Mouse (Mus musculus): ENCODE measurements around the gene Olfr459. TPM values are rescaled to one million over a fixed set of nuclear protein-coding genes. Genes with fewer than 3 reads are reported as not detected.
A peak's percentile ranks its signal among the peaks of the same experiment; 100 is the strongest.

Olfr459 gene
- total and polyA plus RNA-seq, 2 experiments from 2014 or later: not detected

DNA sequence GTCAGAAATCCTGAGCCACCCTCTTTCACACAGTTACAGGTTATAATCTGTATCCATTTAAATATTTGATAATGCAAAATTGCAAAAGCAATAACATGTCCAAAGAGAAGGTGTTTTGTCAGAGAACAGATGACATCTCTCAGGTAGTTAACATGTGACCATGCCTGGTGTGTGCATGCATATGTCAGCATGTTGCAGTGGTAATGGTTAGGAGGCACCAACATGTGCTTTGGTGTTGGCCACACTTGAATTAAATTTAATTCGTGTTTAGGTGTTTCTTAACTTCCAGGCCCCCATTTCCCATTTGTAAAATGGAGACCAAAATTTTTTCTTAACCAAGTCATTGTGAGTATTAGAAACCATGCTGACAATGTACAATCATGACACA, 12.6 kb downstream of the Olfr459 start:
- Histone ChIP-seq H3K27ac (ENCODE audit: low read depth) (no peak overlapping the region), H3K27me3 (ENCODE audit: control insufficient read depth, insufficient read depth, low read length) (no peaks in the 10 kb centered on the region), H3K4me1 (ENCODE audit: control insufficient read depth, insufficient read depth) (no peaks in the 10 kb centered on the region), H3K9ac (replicated peaks; ENCODE audit: low read depth, low read length) (no peak overlapping the region), H3K4me3 (ENCODE audit: low read depth, low read length) (no peak overlapping the region), H3K9me3 (replicated peaks; ENCODE audit: control insufficient read depth, low read length) (no peaks in the 10 kb centered on the region), H3K4me2 (ENCODE audit: low read depth, low read length) (no peak overlapping the region), H3K36me3 (replicated peaks; ENCODE audit: control insufficient read depth, insufficient read depth, low read length) (no peaks in the 10 kb centered on the region)
- ATAC-seq (ENCODE audit: insufficient read depth, low read depth) (no peak), DNase-seq (ENCODE audit: low spot score) (no peak)
- WGBS: 47% methylated on average over 1 of the region's 1 CpGs
- TF ChIP-seq CTCF (IDR thresholded peaks at IDR 0.05; ENCODE audit: low read depth): no peak
- no peak for TF ChIP-seq EP300 (IDR thresholded peaks at IDR 0.05; ENCODE audit: low read depth)

DNA sequence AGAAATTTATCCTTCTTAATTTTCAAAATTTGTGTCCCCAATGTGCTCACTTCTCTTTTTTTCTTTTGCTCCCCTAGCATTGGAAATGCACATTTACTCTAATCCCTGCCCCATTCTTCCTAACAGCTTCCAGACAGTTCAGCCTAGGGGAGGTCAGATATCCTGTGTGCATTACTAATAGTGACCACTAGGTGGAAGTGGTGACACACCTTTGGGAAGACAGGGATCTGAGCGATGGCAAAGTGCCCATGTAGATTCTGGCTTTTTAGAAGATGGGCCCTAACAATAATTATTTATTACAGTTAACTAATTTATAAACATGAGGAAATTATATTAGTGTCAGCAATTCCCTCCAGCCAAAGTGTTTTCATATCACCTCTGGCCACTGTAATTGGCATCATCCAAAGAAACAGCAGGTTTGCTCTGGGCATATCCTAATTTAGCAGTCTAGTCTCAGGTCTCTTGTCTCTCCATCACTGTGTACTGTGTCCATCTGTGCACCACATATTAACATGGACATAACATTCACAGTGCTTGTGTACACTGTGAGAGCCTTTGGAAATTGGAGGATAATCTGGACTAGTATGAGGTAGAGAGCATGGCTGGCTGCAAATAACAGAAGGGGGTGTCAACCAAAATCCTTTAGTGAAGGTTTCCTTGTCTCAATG, 13.1 kb downstream of the Olfr459 start:
- ATAC-seq (ENCODE audit: insufficient read depth, low read depth) (no peak), DNase-seq (ENCODE audit: low spot score) (peak; percentile 28)
- Histone ChIP-seq H3K4me1 (ENCODE audit: control insufficient read depth, insufficient read depth) (no peaks in the 10 kb centered on the region), H3K4me3 (ENCODE audit: low read depth, low read length) (no peak overlapping the region), H3K36me3 (replicated peaks; ENCODE audit: control insufficient read depth, insufficient read depth, low read length) (no peaks in the 10 kb centered on the region), H3K9me3 (replicated peaks; ENCODE audit: control insufficient read depth, low read length) (no peaks in the 10 kb centered on the region), H3K4me2 (ENCODE audit: low read depth, low read length) (no peak overlapping the region), H3K9ac (replicated peaks; ENCODE audit: low read depth, low read length) (no peak overlapping the region), H3K27ac (ENCODE audit: low read depth) (no peak overlapping the region), H3K27me3 (ENCODE audit: control insufficient read depth, insufficient read depth, low read length) (no peaks in the 10 kb centered on the region)
- TF ChIP-seq CTCF (IDR thresholded peaks at IDR 0.05; ENCODE audit: low read depth) (peak; percentile 84), EP300 (IDR thresholded peaks at IDR 0.05; ENCODE audit: low read depth) (no peak)
- 12% methylated on average over 1 of the region's 1 CpGs for WGBS

GRCm38 (mm10) chr6:41759618-41760017, 15.4 kb downstream of the Olfr459 start:
- H3K36me3 ChIP-seq (replicated peaks; ENCODE audit: control insufficient read depth, insufficient read depth, low read length): no peaks in the 10 kb centered on the region
- DNase-seq (ENCODE audit: low spot score) (no peak), ATAC-seq (ENCODE audit: insufficient read depth, low read depth) (no peak)
- H3K4me1 ChIP-seq (ENCODE audit: control insufficient read depth, insufficient read depth): no peaks in the 10 kb centered on the region
- no peak overlapping the region for H3K4me2 ChIP-seq (ENCODE audit: low read depth, low read length)
- 70% methylated on average over 2 of the region's 2 CpGs for WGBS
- no peaks in the 10 kb centered on the region for H3K27me3 ChIP-seq (ENCODE audit: control insufficient read depth, insufficient read depth, low read length)
- H3K4me3 ChIP-seq (ENCODE audit: low read depth, low read length): no peak overlapping the region
- no peak overlapping the region for H3K27ac ChIP-seq (ENCODE audit: low read depth)
- H3K9me3 ChIP-seq (replicated peaks; ENCODE audit: control insufficient read depth, low read length): no peaks in the 10 kb centered on the region
- H3K9ac ChIP-seq (replicated peaks; ENCODE audit: low read depth, low read length): no peak overlapping the region
- TF ChIP-seq CTCF (IDR thresholded peaks at IDR 0.05; ENCODE audit: low read depth) (no peak), EP300 (IDR thresholded peaks at IDR 0.05; ENCODE audit: low read depth) (no peak)

DNA sequence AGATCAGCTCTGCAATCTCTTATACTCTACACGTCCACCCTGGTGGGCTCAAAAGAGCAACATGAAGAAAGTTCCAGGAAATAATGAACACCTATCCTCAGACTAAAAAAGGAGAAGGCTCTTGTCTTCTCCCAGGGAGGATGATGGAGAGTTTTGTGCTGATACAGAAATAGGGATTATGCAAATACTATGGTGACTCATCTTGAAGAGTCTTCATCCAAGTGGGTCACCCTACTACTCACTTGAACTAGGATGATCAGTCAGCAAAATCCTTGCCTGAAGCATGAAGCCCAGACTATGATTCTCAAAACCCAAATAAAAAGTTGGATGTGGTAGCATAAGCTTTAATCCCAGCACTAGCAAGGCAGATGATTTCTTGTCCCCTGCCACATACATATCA, 16.6 kb downstream of the Olfr459 start:
- Histone ChIP-seq H3K4me2 (ENCODE audit: low read depth, low read length) (no peak overlapping the region), H3K27me3 (ENCODE audit: control insufficient read depth, insufficient read depth, low read length) (no peaks in the 10 kb centered on the region), H3K4me3 (ENCODE audit: low read depth, low read length) (no peak overlapping the region), H3K36me3 (replicated peaks; ENCODE audit: control insufficient read depth, insufficient read depth, low read length) (no peaks in the 10 kb centered on the region), H3K4me1 (ENCODE audit: control insufficient read depth, insufficient read depth) (no peaks in the 10 kb centered on the region), H3K9ac (replicated peaks; ENCODE audit: low read depth, low read length) (no peak overlapping the region), H3K27ac (ENCODE audit: low read depth) (no peak overlapping the region), H3K9me3 (replicated peaks; ENCODE audit: control insufficient read depth, low read length) (no peaks in the 10 kb centered on the region)
- TF ChIP-seq EP300 (IDR thresholded peaks at IDR 0.05; ENCODE audit: low read depth): no peak
- TF ChIP-seq CTCF (IDR thresholded peaks at IDR 0.05; ENCODE audit: low read depth): no peak
- 42% methylated on average over 1 of the region's 1 CpGs for WGBS
- no peak for DNase-seq (ENCODE audit: low spot score)
- no peak for ATAC-seq (ENCODE audit: insufficient read depth, low read depth)

GRCm38 (mm10) chr6:41757199-41757598, 17.8 kb downstream of the Olfr459 start:
- TF ChIP-seq CTCF (IDR thresholded peaks at IDR 0.05; ENCODE audit: low read depth) (no peak), EP300 (IDR thresholded peaks at IDR 0.05; ENCODE audit: low read depth) (no peak)
- Histone ChIP-seq H3K27ac (ENCODE audit: low read depth) (no peak overlapping the region), H3K4me2 (ENCODE audit: low read depth, low read length) (no peak overlapping the region), H3K36me3 (replicated peaks; ENCODE audit: control insufficient read depth, insufficient read depth, low read length) (no peaks in the 10 kb centered on the region), H3K27me3 (ENCODE audit: control insufficient read depth, insufficient read depth, low read length) (no peaks in the 10 kb centered on the region), H3K4me1 (ENCODE audit: control insufficient read depth, insufficient read depth) (no peaks in the 10 kb centered on the region), H3K9me3 (replicated peaks; ENCODE audit: control insufficient read depth, low read length) (no peaks in the 10 kb centered on the region), H3K4me3 (ENCODE audit: low read depth, low read length) (no peak overlapping the region), H3K9ac (replicated peaks; ENCODE audit: low read depth, low read length) (no peak overlapping the region)
- 49% methylated on average over 3 of the region's 3 CpGs for WGBS
- ATAC-seq (ENCODE audit: insufficient read depth, low read depth) (no peak), DNase-seq (ENCODE audit: low spot score) (no peak)

DNA sequence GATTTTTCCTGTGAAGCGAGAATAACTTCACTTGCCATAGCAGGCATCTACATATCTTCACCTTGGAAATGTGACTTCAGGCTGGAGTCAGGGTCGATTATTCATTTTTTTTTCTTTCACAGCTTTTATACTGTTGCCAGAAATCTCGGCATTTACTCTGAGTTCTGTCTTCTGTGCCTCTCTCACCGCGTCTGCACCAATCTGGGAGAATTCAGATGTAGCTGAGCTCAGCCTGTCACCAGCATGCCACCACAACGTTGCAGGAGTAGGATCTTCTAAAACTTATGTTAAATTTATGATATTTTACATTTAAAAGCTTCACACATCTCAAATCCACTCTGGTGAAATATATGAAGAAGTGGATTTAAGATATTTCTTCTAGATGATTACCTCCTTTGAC, 20.4 kb downstream of the Olfr459 start:
- 59% methylated on average over 6 of the region's 6 CpGs for WGBS
- no peak overlapping the region for H3K4me2 ChIP-seq (ENCODE audit: low read depth, low read length)
- H3K4me3 ChIP-seq (ENCODE audit: low read depth, low read length): no peak overlapping the region
- ATAC-seq (ENCODE audit: insufficient read depth, low read depth) (no peak), DNase-seq (ENCODE audit: low spot score) (no peak)
- H3K36me3 ChIP-seq (replicated peaks; ENCODE audit: control insufficient read depth, insufficient read depth, low read length): no peaks in the 10 kb centered on the region
- H3K9ac ChIP-seq (replicated peaks; ENCODE audit: low read depth, low read length): no peak overlapping the region
- no peak overlapping the region for H3K27ac ChIP-seq (ENCODE audit: low read depth)
- no peaks in the 10 kb centered on the region for H3K4me1 ChIP-seq (ENCODE audit: control insufficient read depth, insufficient read depth)
- H3K27me3 ChIP-seq (ENCODE audit: control insufficient read depth, insufficient read depth, low read length): no peaks in the 10 kb centered on the region
- no peaks in the 10 kb centered on the region for H3K9me3 ChIP-seq (replicated peaks; ENCODE audit: control insufficient read depth, low read length)
- no peak for TF ChIP-seq EP300 (IDR thresholded peaks at IDR 0.05; ENCODE audit: low read depth)
- TF ChIP-seq CTCF (IDR thresholded peaks at IDR 0.05; ENCODE audit: low read depth): no peak
